Mouse (Mus musculus) urinary bladder, adult 18-20 months (tissue): ENCODE measurements around the gene Tmc2.

Experiments
- DNase-seq, 2 experiments: peaks; one replicate each; pipeline ENCODE4 v3.0.0; 2022; ENCODE audit warnings: low spot score in 2 of 2, mixed read lengths in 2 of 2

Tmc2 gene

GRCm38 (mm10) chr2:130256762-130257161 lies 61.8 kb downstream of the Tmc2 start:
- DNase-seq, result no peak

GRCm38 (mm10) chr2:130260822-130261221 lies 65.8 kb downstream of the Tmc2 start:
- DNase-seq, result no peak

DNA sequence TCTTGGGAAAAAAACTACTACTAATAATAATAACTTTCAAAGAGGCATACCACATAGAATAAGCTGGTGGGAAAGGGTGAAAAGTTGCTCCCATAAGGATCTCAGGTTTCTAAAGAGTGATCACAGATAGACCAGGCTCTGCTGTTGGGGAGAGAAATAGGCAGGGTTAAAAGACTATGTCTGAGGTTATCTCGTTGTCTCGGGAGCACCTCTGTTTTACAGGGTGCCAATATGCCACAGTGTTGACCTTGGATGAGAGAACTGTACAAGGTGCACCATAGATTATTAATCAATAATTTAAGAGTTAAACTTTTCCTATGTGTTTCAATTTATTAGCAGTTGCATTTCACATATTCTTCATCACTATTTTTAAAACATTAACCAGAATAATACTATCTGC lies 66.9 kb downstream of the Tmc2 start:
- no peak for DNase-seq

GRCm38 (mm10) chr2:130262398-130262797 lies 67.4 kb downstream of the Tmc2 start:
- no peak for DNase-seq

DNA sequence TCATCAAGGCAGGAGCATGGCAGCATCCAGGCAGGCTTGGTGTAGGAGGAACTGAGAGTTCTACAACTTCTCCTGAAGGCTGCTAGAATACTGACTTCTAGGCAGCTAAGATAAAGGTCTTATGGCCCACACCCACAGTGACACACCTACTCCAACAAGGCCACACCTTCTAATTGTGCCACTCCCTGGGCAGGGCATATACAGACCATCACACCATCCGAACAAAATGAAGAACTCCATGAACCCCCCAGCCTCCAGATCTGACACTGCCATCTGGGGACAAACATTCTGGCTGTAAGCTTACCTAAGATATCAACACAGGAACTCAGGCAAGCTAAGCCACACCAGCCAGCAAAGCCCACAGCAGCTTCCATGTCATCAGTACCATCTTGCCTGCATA lies 70.5 kb downstream of the Tmc2 start:
- DNase-seq, result no peak

DNA sequence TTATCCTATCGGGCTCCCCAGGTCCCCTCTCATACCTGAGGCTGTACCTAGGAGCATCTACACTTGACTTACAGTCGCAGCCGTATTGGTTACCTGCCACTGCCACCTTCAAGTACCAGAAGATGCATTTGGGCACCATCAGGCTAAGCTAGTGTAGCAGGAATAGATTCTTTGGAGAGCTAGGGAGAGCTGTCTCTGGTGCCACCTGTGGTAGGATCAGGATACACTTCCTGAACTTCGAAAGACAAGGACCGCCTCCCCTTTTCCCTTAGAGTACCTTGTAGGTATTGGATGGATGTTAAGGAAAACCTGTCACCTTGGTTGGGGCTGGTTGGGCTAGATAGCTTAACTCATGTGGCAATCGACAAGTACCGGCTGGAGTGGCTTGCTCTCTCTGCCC lies 73.1 kb downstream of the Tmc2 start:
- DNase-seq, result no peak

DNA sequence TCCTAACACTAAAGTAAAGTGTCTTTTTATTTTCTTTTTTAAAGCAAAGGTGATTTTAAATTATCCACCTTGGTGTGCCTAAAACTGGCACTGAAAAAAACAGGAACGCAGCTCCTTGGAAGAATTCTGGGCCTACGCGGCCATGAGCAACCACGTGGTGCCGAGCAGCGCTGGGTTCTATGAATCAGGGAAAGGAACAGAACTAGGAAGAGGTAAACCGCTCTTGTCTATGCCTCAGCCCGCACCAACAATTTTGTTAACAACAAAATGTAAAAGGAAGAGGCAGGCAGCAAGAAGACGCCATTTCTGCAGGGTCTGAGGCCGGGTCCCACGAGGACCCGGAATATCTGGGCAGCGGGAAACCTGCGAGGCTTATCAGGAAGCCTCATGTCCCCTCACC lies 78.7 kb downstream of the Tmc2 start:
- DNase-seq, result no peak

- peak; percentile 98 to 99 for DNase-seq
Observed at GRCm38 (mm10) chr2:130274149-130274861, 79.3 kb downstream of the Tmc2 start, which contains the start of gene Nop56. TSS of gene Nop56 (plus strand) at chr2:130274430.

GRCm38 (mm10) chr2:130274862-130275261 lies 79.9 kb downstream of the Tmc2 start:
- no peak for DNase-seq

GRCm38 (mm10) chr2:130275649-130276048 lies 80.7 kb downstream of the Tmc2 start:
- DNase-seq, result no peak

DNA sequence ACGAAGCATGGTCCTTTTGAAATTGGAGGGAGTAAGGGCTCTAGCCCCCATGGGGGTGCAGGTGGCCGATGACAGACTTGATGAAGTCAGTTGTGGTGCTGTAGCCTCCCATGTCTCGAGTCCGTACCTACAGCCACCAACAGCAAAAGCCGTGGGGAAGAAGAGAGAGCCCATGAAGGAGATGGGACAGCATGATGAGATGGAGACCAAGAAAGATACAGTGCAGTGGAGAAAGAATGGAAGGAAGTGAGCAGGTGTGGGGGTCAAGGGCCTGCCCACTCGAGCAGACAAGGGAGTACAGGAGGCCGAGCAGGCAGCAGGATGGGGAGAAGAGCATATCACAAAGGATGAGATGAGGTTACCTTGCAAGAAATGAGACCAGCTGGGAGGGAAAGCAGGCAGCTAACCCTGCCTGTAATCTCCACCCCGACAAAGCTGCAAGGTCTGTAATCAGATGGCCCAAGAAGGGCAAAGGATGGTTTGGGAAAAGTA lies 84.7 kb downstream of the Tmc2 start:
- DNase-seq, result no peak

- DNase-seq, result no peak
Observed at GRCm38 (mm10) chr2:130280224-130280623, 85.2 kb downstream of the Tmc2 start.

DNA sequence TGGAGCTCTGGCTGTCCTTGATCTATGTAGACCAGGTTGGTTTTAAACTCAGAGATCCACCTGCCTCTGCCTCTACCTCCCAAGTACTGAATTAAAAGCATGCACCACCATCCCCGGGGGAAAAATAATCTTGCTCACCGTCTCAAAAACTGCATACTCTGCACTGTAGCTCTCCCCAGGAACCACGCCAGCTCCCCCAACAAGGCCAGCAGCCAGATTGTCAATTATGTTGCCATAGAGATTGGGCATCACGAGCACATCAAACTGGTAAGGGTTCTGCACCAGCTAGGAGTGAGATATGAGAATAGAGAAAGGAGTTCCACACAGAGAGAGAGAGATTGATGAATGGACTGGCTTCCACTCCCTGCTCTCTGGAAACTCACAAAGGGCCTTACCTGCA lies 85.8 kb downstream of the Tmc2 start:
- DNase-seq, result no peak

DNA sequence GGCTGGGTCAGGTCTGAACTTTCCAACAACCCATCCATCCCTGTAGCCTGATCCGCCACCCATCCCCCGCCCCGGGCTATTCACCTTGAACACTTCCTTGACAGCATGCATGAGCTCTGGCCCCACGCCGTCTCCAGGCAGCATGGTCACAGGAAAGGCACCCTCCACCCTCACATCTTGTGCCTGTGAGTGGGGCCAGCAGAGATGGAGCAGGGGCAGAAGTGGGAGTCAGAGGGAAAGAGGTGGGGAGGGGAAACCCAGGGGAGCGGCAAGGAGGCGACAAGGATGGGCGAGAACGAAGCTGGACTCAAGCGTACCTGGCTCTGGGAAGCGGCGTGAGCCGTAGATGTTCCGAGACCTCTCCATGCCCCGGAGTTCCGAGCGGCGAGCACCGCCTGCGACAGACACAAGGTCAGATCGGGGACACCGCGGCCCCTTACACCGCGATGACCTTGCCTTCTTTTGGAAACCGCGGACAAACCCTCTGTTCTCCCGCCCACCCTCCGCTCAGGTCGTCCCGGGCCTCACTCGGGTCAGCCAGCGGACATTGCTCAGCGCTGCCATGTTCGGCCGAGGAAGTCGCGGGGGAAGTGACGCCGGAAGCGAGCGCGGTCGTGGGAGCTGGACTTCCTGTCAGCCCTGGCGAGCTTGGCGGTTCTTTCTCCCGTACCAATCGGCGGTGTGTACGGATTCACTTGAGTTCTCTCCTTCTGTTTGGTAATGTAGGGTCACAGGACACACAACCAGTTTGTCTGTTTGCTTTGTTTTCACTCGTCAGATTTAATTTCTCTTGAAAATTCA lies 89.1 kb downstream of the Tmc2 start, which contains the start of gene Idh3b:
Gene Idh3b, minus strand, starts transcription at position 694 of the 801 bp plus-strand sequence.
- DNase-seq, result peak; percentile 83 to 86

GRCm38 (mm10) chr2:130289086-130289485 lies 94.1 kb downstream of the Tmc2 start:
- no peak for DNase-seq

DNA sequence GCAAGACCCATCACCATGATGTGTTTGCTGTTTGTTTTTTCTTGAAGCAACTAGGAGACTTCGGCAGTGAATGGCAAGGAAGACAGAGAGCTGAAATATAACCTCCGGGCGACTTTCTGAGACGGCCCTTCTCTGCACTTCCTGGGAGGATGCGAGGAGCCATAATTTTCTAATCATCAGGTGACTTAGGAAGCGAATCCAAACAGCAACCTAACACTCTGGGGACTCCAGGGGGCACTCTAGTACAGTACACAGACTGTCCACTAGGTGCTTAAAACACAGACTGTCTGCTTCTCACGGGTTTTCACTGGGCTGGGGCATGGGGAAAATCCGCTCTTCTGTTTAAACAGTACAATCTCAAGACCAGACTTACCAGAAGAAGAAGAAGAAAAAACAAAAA lies 96.4 kb downstream of the Tmc2 start:
- DNase-seq, result peak; percentile 21 to 42

- DNase-seq, result no peak
Observed at GRCm38 (mm10) chr2:130293009-130293408, 98.0 kb downstream of the Tmc2 start.

- DNase-seq, result no peak
Observed at GRCm38 (mm10) chr2:130293486-130293885, 98.5 kb downstream of the Tmc2 start.

DNA sequence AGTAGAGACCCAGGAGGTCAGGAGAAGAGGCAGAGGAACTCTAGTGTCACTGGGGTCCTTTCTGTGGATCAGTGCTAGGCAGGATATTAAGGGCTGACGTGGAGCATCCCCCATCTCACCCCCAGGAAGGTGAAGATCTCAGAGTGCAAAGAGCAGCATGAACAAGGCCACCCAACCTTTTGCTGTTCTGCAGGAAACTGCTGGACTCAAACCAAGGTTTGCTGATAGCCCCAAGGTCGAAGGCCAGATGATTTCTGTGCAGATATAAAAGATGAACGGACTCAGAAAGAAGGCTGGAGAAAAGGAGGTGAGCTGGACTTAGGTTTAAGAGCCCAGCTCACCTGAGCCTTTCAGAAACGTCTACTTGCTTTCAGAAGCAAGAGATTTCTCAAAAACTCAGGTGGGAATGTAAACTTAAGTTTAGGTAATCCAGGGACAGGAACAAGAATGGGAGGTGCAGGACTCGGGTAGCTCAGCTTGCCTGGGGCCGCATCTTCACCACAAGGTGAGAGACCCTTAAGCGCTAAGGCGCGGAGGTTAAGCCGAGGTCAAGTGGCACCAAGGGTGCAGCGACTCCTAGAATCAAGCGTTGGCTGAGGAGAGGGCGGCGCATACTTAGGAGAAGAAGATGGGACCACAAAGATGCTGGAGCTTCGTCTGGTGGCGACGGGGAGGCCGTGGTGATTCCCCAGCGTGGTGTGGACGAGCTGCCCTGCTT lies 99.4 kb downstream of the Tmc2 start:
- DNase-seq, result no peak

DNA sequence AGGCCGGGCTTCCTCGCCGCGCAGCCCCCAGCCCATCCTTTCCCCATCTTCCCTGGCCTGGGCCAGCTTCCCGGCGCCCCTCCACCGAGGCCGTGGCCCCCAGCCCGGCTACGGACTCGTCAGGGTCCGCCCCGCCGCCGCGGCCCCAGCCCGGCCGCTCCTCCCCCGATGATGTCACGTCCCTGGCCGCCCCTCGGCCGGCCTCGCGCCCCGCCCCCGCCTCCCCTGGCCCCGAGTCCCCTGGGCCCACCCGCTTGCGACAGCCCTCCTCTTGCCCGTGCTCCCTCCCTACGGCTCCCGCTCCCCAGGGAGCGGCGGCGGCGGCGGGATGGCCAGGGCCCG lies 99.9 kb downstream of the Tmc2 start, which contains the start of gene Ebf4:
Gene Ebf4, plus strand, starts transcription at position 234 of the 342 bp plus-strand sequence.
- peak; percentile 19 to 29 for DNase-seq

DNA sequence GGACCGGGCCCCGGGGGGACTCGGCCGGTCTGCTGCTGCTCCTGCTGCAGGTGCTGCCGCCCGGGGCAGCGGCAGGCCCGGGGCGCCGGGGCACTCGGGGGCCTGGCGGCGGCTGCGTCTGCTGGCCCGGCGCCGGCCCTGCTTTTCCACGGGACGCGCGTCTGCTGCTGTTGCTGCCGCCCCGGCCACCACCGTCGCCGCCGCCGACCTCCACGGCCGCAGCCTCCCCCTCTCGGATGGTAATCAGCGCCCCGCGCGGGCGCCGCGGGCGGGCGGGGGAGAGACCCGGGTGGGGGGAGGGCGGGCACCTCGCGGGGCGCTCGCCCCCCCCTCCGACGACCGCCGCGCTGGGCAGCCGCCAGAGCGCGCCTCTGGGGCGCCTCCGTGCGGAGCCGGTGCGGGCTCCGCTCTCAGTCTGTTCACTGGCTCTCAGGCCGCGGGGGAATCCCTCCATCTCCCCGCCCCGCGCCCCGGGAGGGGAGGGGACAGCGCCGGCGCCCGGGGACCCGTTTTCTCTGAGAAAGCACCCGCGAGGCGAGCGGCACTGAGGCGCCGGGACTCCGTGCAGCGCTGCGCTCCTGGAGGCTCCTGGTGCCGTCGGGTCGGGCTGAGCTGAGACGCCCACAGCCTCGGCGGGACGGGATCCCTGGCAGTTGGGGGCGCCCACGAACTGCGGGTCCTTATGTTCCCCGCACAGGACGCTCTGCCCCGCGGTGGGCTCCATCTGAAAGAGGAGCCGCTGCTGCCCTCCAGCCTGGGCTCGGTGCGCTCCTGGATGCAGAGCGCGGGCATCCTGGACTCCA lies 100.5 kb downstream of the Tmc2 start:
- peak in 1 of 2 experiments; percentile 34 for DNase-seq
